Mouse (Mus musculus) MEL (cell line): ENCODE results near the gene Thbs1.

Experiments used
- BHLHE40 ChIP-seq: IDR thresholded peaks from 2 replicates; pipeline ENCODE4 v1.6.1; 2012; ENCODE audit warnings: low read depth, mild to moderate bottlenecking, inconsistent platforms, low read length, improper control_type of control experiment, borderline replicate concordance
- CHD1 ChIP-seq: IDR thresholded peaks from 2 replicates; pipeline ENCODE4 v1.6.1; 2012; ENCODE audit warnings: low read depth, mild to moderate bottlenecking, inconsistent platforms, low read length, improper control_type of control experiment
- CTCF ChIP-seq, 3 experiments: IDR thresholded peaks in 2 of 3; conservative IDR thresholded peaks in 1 of 3; 2 replicates each; pipeline ENCODE4 v1.5.1; 2011 to 2012; ENCODE audit warnings: low read length in 3 of 3, low read depth in 2 of 3, mild to moderate bottlenecking in 2 of 3, improper control_type of control experiment in 1 of 3, inconsistent platforms in 1 of 3, mixed read lengths in 1 of 3, moderate library complexity in 1 of 3; ENCODE audit not compliant: control insufficient read depth in 1 of 3, insufficient read depth in 1 of 3, poor library complexity in 1 of 3, severe bottlenecking in 1 of 3
- GABPA ChIP-seq: IDR thresholded peaks from 2 replicates; pipeline ENCODE4 v1.6.1; 2012; ENCODE audit warnings: low read depth, mild to moderate bottlenecking, inconsistent platforms, low read length, improper control_type of control experiment, moderate library complexity
- KAT2A ChIP-seq: conservative IDR thresholded peaks from 2 replicates; pipeline ENCODE4 v1.6.1; 2012; ENCODE audit warnings: low read depth, low read length, improper control_type of control experiment, inconsistent platforms
- MAFK ChIP-seq: IDR thresholded peaks from 2 replicates; pipeline ENCODE4 v1.6.1; 2011; ENCODE audit warnings: low read depth, mild to moderate bottlenecking, low read length, improper control_type of control experiment, borderline replicate concordance
- MAX ChIP-seq: IDR thresholded peaks from 2 replicates; pipeline ENCODE4 v1.6.1; 2011; ENCODE audit warnings: low read length, improper control_type of control experiment
- NELFE ChIP-seq: IDR thresholded peaks from 2 replicates; pipeline ENCODE4 v1.6.1; 2011; ENCODE audit warnings: low read depth, low read length, improper control_type of control experiment
- NRF1 ChIP-seq: IDR thresholded peaks from 2 replicates; pipeline ENCODE4 v1.6.1; 2014; ENCODE audit warnings: low read depth, mild to moderate bottlenecking, inconsistent platforms, low read length, improper control_type of control experiment, moderate library complexity; ENCODE audit not compliant: poor library complexity, insufficient read depth, severe bottlenecking
- POLR2A ChIP-seq, 2 experiments: IDR thresholded peaks; 2 replicates each; pipeline ENCODE4 v1.6.1; 2011 to 2012; ENCODE audit warnings: low read length in 2 of 2, mild to moderate bottlenecking in 2 of 2, control low read depth in 1 of 2, improper control_type of control experiment in 1 of 2, low read depth in 1 of 2, moderate library complexity in 1 of 2; ENCODE audit not compliant: control insufficient read depth in 1 of 2, insufficient read depth in 1 of 2, poor library complexity in 1 of 2
- POLR2AphosphoS2 ChIP-seq: IDR thresholded peaks from 2 replicates; pipeline ENCODE4 v1.6.1; 2011; ENCODE audit warnings: low read length, improper control_type of control experiment
- RAD21 ChIP-seq: IDR thresholded peaks from 2 replicates; pipeline ENCODE4 v1.6.1; 2011; ENCODE audit warnings: mild to moderate bottlenecking, low read depth, low read length, improper control_type of control experiment
- USF1 ChIP-seq: IDR thresholded peaks from 2 replicates; pipeline ENCODE4 v1.6.1; 2014; ENCODE audit warnings: low read depth, mild to moderate bottlenecking, inconsistent platforms, low read length, improper control_type of control experiment, moderate library complexity
- ZMIZ1 ChIP-seq: IDR thresholded peaks from 2 replicates; pipeline ENCODE4 v1.6.1; 2012; ENCODE audit warnings: low read depth, mild to moderate bottlenecking, inconsistent platforms, low read length, improper control_type of control experiment, moderate library complexity

DNA sequence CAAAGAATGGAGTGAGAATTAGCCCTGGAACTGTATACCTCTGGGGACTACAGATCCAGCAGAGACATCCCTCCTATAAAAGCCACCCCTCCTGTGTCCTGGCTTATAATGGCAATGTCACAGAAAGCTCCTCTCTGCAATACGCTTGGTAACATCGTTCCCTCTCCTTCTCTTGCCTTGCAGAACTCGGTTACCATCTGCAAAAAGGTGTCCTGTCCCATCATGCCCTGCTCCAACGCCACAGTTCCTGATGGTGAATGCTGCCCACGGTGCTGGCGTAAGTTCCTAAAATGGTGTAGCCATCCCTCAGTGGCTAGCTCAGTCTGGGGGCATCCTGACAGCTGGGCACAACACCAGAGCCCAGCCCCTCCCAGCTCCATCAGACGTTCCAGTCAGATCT, 4.0 kb downstream of the Thbs1 start:
- no peak for TF ChIP-seq CTCF (IDR thresholded peaks at IDR 0.05 in 2 of 3, conservative IDR thresholded peaks at IDR 0.05 in 1 of 3; ENCODE audit: control insufficient read depth in 1 of 3, insufficient read depth in 1 of 3, low read depth in 2 of 3, low read length in 3 of 3, poor library complexity in 1 of 3, severe bottlenecking in 1 of 3)
- no peak for TF ChIP-seq POLR2A (IDR thresholded peaks at IDR 0.05; ENCODE audit: control insufficient read depth in 1 of 2, insufficient read depth in 1 of 2, low read depth in 1 of 2, low read length in 2 of 2, poor library complexity in 1 of 2)
- no peak for TF ChIP-seq USF1
- no peak for TF ChIP-seq POLR2AphosphoS2
- no peak for TF ChIP-seq MAFK
- TF ChIP-seq ZMIZ1: no peak
- TF ChIP-seq MAX: no peak
- TF ChIP-seq GABPA: no peak
- no peak for TF ChIP-seq NRF1
- no peak for TF ChIP-seq BHLHE40
- TF ChIP-seq NELFE: no peak
- TF ChIP-seq RAD21: no peak
- TF ChIP-seq KAT2A: no peak
- TF ChIP-seq CHD1: no peak
